Mouse (Mus musculus): Measurements from ENCODE around the gene Ap3b1.

DNA sequence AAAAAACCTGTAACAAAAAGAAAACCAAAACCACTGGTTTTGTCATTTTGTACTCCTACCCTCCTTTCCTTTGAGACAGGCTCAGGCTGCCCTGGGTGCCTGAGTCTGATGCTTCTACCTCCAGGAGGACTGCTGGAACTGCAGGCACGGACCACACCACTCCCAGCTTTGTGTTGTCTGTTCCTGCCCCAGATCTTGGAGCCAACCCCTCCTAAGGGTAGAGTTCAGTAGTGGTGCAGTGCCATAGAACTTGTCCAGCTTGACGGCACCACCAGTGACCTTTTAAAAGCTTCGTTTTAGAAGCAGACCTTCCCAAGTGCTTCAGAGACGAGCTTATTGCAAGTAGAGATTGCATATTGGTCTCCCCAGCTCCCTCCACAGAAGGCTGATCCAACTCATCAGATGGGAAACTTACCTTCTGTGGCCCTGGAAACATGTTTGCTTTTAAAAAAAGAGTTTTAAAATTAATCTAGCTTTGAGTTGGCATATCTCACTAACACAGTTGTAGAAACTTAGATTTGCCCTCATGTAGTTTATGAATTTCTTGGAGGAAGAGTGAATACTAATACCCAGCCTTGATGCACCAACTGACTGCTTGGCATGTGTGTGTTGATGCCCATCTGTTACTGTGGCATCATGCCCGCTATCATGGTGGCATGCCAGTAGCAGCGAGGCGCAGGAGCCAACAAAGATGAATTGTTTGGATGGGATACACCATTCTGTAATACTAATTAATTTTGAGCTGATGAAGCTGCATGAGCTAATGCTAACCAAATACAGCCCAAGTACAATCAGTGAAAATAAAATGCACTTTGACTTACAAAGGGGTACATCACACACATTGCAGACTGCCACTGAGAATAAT, 17.0 kb downstream of the Ap3b1 start:
- TF ChIP-seq POLR2A (IDR thresholded peaks at IDR 0.05; ENCODE audit: insufficient read depth, low read depth, low read length) (no peak), CTCF (IDR thresholded peaks at IDR 0.05) (no peak)

Data from heart, adult 2 months (tissue).